Mouse (Mus musculus): ENCODE measurements at regions not wholly inside any gene's neighbourhood (a gene's known extent, or its start where the extent isn't known, plus 50 kb on each side); places are given as distances from the start of the nearest gene placed in this dataset.
"Not testable (repeated sequence)": the region's sequence is repeated elsewhere in the genome, so short reads cannot be mapped to it uniquely, and the experiment has no call there.

GRCm38 (mm10) chr13:52278831-52279230, 252.2 kb downstream of the Diras2 start:
- Histone ChIP-seq H3K9me3 (replicated peaks) (no peaks in the 10 kb centered on the region), H3K4me3 (no peak overlapping the region), H3K27me3 (ENCODE audit: low read depth, poor library complexity, severe bottlenecking) (peaks cover 2% of the 10 kb centered on the region; the same call in 1 of the 2 replicates), H3K27ac (no peak overlapping the region), H3K4me1 (peaks cover 3% of the 10 kb centered on the region), H3K36me3 (no peaks in the 10 kb centered on the region)
- DNase-seq (ENCODE audit: low spot score): no peak
- WGBS: 85% methylated on average over 1 of the region's 1 CpGs

GRCm38 (mm10) chr13:52279281-52279969, 251.7 kb downstream of the Diras2 start:
- H3K4me1 ChIP-seq: peaks cover 3% of the 10 kb centered on the region
- no peaks in the 10 kb centered on the region for H3K9me3 ChIP-seq (replicated peaks)
- 81% methylated on average over 11 of the region's 11 CpGs for WGBS
- DNase-seq (ENCODE audit: low spot score): no peak
- peaks cover 2% of the 10 kb centered on the region; the same call in 1 of the 2 replicates for H3K27me3 ChIP-seq (ENCODE audit: low read depth, poor library complexity, severe bottlenecking)
- H3K36me3 ChIP-seq: no peaks in the 10 kb centered on the region
- no peak overlapping the region for H3K4me3 ChIP-seq
- no peak overlapping the region for H3K27ac ChIP-seq

GRCm38 (mm10) chr13:52279970-52280348, 251.1 kb downstream of the Diras2 start:
- Histone ChIP-seq H3K9me3 (replicated peaks) (no peaks in the 10 kb centered on the region), H3K4me3 (no peak overlapping the region), H3K36me3 (no peaks in the 10 kb centered on the region), H3K27ac (no peak overlapping the region), H3K27me3 (ENCODE audit: low read depth, poor library complexity, severe bottlenecking) (peaks cover 2% of the 10 kb centered on the region; the same call in 1 of the 2 replicates), H3K4me1 (peaks cover 3% of the 10 kb centered on the region)
- WGBS: 92% methylated on average over 5 of the region's 5 CpGs
- no peak for DNase-seq (ENCODE audit: low spot score)

DNA sequence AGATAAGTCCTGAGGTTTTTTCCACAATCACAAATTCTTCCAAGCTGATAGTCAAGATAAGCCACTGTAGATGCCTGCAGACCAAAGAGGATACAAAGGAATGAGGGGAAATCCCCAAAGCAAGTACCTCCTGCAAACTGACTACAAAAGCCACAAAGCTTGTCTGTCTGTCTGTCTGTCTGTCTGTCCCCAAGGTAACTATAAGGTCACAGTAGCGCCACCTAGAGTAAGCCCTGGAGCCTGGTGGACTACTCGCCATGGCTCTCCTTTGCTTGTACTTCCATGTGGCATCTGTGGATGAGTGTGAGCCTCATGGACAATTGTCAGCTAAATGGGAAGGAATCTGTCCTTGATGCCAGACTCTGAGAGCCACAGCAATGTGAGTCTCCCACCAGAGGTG, 249.8 kb downstream of the Diras2 start:
- H3K4me3 ChIP-seq: no peak overlapping the region
- DNase-seq (ENCODE audit: low spot score): no peak
- no peaks in the 10 kb centered on the region for H3K4me1 ChIP-seq
- 71% methylated on average over 2 of the region's 2 CpGs for WGBS
- H3K27ac ChIP-seq: no peak overlapping the region
- no peaks in the 10 kb centered on the region for H3K9me3 ChIP-seq (replicated peaks)
- H3K27me3 ChIP-seq (ENCODE audit: low read depth, poor library complexity, severe bottlenecking): peaks cover 2% of the 10 kb centered on the region; the same call in 1 of the 2 replicates
- no peaks in the 10 kb centered on the region for H3K36me3 ChIP-seq

GRCm38 (mm10) chr13:52282500-52282899, 248.6 kb downstream of the Diras2 start:
- H3K27ac ChIP-seq: no peak overlapping the region
- H3K36me3 ChIP-seq: no peaks in the 10 kb centered on the region
- H3K9me3 ChIP-seq (replicated peaks): no peaks in the 10 kb centered on the region
- H3K4me3 ChIP-seq: no peak overlapping the region
- H3K4me1 ChIP-seq: no peaks in the 10 kb centered on the region
- peaks cover 2% of the 10 kb centered on the region; the same call in 1 of the 2 replicates for H3K27me3 ChIP-seq (ENCODE audit: low read depth, poor library complexity, severe bottlenecking)
- no peak for DNase-seq (ENCODE audit: low spot score)
- 87% methylated on average over 13 of the region's 13 CpGs for whole genome bisulfite sequencing

- H3K27me3 ChIP-seq (ENCODE audit: low read depth, poor library complexity, severe bottlenecking): peaks cover 2% of the 10 kb centered on the region; the same call in 1 of the 2 replicates
- no peaks in the 10 kb centered on the region for H3K9me3 ChIP-seq (replicated peaks)
- no peak for DNase-seq (ENCODE audit: low spot score)
- no peak overlapping the region for H3K4me3 ChIP-seq
- WGBS: 84% methylated on average over 11 of the region's 11 CpGs
- no peaks in the 10 kb centered on the region for H3K36me3 ChIP-seq
- H3K4me1 ChIP-seq: peaks cover 1% of the 10 kb centered on the region; the same call in 1 of the 2 replicates
- H3K27ac ChIP-seq: no peak overlapping the region
These were observed 247.6 kb downstream of the Diras2 start for GRCm38 (mm10) chr13:52283456-52283855.

DNA sequence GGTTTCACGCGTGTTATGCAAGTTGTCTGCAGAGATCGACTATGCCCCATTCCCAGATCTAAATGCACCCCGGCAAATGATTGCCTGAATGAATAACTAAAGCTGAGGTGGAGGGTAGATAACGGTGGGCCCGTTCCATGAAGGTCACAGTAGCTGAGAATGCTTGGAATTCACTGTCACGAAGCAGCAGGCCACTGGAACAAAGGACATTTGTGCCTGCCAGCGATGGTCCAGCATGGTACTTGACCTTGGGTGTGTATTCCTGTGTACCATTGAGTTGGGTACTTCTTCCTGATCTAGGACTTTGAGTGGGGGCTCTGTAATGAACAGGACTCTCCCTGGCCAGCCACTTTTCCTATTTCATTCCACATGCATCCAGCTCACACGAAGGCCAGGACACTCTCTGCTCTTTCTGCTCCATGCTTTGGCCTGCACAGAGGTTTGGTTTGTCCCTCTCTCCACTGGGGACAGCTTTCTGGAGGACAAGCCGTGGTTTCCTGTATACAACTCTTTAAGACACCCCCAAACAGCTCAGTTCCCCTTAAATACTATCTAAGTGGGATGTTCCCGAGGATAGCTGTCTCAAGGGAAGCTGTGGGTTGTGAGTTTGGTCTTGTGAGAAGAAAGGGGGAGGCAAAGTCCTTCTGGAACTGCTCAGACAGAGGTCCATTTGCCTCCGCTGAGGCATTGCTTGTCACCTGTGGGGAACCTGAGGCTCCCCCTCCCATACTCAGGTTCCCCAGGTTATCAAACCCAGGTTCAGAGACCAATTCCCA, 246.9 kb downstream of the Diras2 start:
- Histone ChIP-seq H3K9me3 (replicated peaks) (no peaks in the 10 kb centered on the region), H3K4me1 (peaks cover 3% of the 10 kb centered on the region; the same call in 1 of the 2 replicates), H3K27ac (no peak overlapping the region), H3K4me3 (no peak overlapping the region), H3K36me3 (no peaks in the 10 kb centered on the region), H3K27me3 (ENCODE audit: low read depth, poor library complexity, severe bottlenecking) (peaks cover 2% of the 10 kb centered on the region; the same call in 1 of the 2 replicates)
- 89% methylated on average over 12 of the region's 12 CpGs for WGBS
- DNase-seq (ENCODE audit: low spot score): no peak

- WGBS: 47% methylated on average over 6 of the region's 6 CpGs
- H3K4me3 ChIP-seq: no peak overlapping the region
- DNase-seq (ENCODE audit: low spot score): no peak
- no peaks in the 10 kb centered on the region for H3K36me3 ChIP-seq
- no peaks in the 10 kb centered on the region for H3K27me3 ChIP-seq (ENCODE audit: low read depth, poor library complexity, severe bottlenecking)
- H3K4me1 ChIP-seq: peaks cover 3% of the 10 kb centered on the region; the same call in 1 of the 2 replicates
- H3K9me3 ChIP-seq (replicated peaks): no peaks in the 10 kb centered on the region
- no peak overlapping the region for H3K27ac ChIP-seq
These were observed 242.7 kb downstream of the Diras2 start for GRCm38 (mm10) chr13:52288400-52288799.

DNA sequence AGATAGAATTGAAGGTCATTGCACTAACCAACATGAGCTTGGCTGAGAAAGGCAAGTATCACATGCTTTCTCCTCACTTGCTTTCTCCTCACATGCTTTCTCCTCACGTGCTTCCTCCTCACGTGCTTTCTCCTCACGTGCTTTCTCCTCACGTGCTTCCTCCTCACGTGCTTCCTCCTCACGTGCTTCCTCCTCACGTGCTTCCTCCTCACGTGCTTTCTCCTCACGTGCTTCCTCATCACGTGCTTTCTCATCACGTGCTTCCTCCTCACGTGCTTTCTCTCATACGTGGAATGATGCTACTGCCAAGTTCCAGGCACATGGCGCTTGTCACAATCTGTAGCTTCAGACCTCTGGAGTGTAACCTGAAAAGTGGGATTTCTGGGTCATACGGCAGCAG, 235.2 kb downstream of the Diras2 start:
- no peaks in the 10 kb centered on the region for H3K9me3 ChIP-seq (replicated peaks)
- no peaks in the 10 kb centered on the region for H3K36me3 ChIP-seq
- WGBS: 95% methylated on average over 15 of the region's 15 CpGs
- H3K27ac ChIP-seq: no peak overlapping the region
- no peaks in the 10 kb centered on the region for H3K27me3 ChIP-seq (ENCODE audit: low read depth, poor library complexity, severe bottlenecking)
- no peak for DNase-seq (ENCODE audit: low spot score)
- H3K4me3 ChIP-seq: no peak overlapping the region
- H3K4me1 ChIP-seq: no peaks in the 10 kb centered on the region

- Histone ChIP-seq H3K4me3 (no peak overlapping the region), H3K4me1 (no peaks in the 10 kb centered on the region), H3K27ac (no peak overlapping the region), H3K9me3 (replicated peaks) (no peaks in the 10 kb centered on the region), H3K36me3 (no peaks in the 10 kb centered on the region), H3K27me3 (ENCODE audit: low read depth, poor library complexity, severe bottlenecking) (no peaks in the 10 kb centered on the region)
- no peak for DNase-seq (ENCODE audit: low spot score)
- 93% methylated on average over 9 of the region's 9 CpGs for WGBS
These were observed 234.4 kb downstream of the Diras2 start for GRCm38 (mm10) chr13:52296541-52297276.

DNA sequence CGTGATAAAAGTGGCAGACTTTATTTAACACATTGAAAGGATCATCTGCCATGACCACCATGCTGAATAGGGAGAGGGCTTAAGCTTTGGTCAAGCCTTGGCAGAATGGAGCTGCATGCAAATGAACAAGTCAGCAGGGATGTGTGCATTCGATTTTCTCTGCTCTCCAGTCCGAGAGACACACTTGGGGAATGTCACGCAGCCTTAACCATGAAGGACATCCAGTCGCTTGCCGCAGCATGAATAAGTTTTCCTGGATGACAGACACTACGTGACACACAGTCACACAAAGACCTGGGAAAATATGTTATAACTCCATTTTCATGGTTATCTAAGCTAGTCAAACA, 233.8 kb downstream of the Diras2 start:
- no peak for DNase-seq (ENCODE audit: low spot score)
- 91% methylated on average over 7 of the region's 7 CpGs for WGBS
- H3K9me3 ChIP-seq (replicated peaks): no peaks in the 10 kb centered on the region
- no peak overlapping the region for H3K27ac ChIP-seq
- H3K36me3 ChIP-seq: no peaks in the 10 kb centered on the region
- H3K4me3 ChIP-seq: no peak overlapping the region
- no peaks in the 10 kb centered on the region for H3K4me1 ChIP-seq
- H3K27me3 ChIP-seq (ENCODE audit: low read depth, poor library complexity, severe bottlenecking): no peaks in the 10 kb centered on the region

GRCm38 (mm10) chr13:52298362-52298761, 232.7 kb downstream of the Diras2 start:
- DNase-seq (ENCODE audit: low spot score): no peak
- Histone ChIP-seq H3K4me3 (no peak overlapping the region), H3K27me3 (ENCODE audit: low read depth, poor library complexity, severe bottlenecking) (no peaks in the 10 kb centered on the region), H3K4me1 (no peaks in the 10 kb centered on the region), H3K36me3 (no peaks in the 10 kb centered on the region), H3K27ac (no peak overlapping the region), H3K9me3 (replicated peaks) (no peaks in the 10 kb centered on the region)
- WGBS: 83% methylated on average over 5 of the region's 5 CpGs

DNA sequence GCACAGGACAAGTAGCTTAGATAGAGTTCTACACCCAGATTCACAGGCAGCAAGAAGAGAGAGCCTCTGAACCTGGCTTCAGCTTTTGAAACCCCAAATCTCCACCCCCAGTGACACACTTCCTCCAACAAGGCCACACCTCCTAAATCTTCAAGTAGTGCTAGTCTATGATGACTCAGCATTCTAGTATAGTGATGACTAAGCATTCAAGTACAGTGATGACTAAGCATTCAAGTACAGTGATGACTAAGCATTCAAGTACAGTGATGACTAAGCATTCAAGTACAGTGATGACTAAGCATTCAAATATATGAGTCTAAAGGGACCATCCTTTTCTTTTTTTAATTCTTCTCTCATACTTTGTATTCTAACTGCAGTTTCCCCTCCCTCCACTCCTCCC, 225.8 kb downstream of the Diras2 start:
- DNase-seq (ENCODE audit: low spot score); H3K27ac ChIP-seq; H3K27me3 ChIP-seq (ENCODE audit: low read depth, poor library complexity, severe bottlenecking); H3K9me3 ChIP-seq (replicated peaks); H3K4me1 ChIP-seq; H3K4me3 ChIP-seq; H3K36me3 ChIP-seq: not testable (repeated sequence)
